Mouse (Mus musculus) CH12.LX (cell line): ENCODE results near the gene Gsta3.

Experiments used
- CTCF ChIP-seq, 2 experiments: IDR thresholded peaks in 1 of 2; conservative IDR thresholded peaks in 1 of 2; 2 replicates each; pipeline ENCODE4 v1.5.1; 2011 to 2012; ENCODE audit warnings: low read depth in 2 of 2, low read length in 2 of 2, improper control_type of control experiment in 1 of 2, inconsistent platforms in 1 of 2, mild to moderate bottlenecking in 1 of 2, moderate library complexity in 1 of 2
- JUND ChIP-seq: conservative IDR thresholded peaks from 2 replicates; pipeline ENCODE4 v1.6.1; 2011; ENCODE audit warnings: low read depth, low read length, improper control_type of control experiment
- POLR2A ChIP-seq: IDR thresholded peaks from 2 replicates; pipeline ENCODE4 v1.6.1; 2011; ENCODE audit warnings: low read depth, mild to moderate bottlenecking, improper control_type of control experiment, low read length
- TBP ChIP-seq: conservative IDR thresholded peaks from 2 replicates; pipeline ENCODE4 v1.6.1; 2011; ENCODE audit warnings: low read depth, low read length, improper control_type of control experiment

- TF ChIP-seq JUND (no peak), CTCF (conservative IDR thresholded peaks at IDR 0.05 in 1 of 2, IDR thresholded peaks at IDR 0.05 in 1 of 2; ENCODE audit: low read depth in 2 of 2, low read length in 2 of 2) (peak; percentile 17 to 64), POLR2A (no peak), TBP (no peak)
These were observed 31.1 kb downstream of the Gsta3 start for GRCm38 (mm10) chr1:21271343-21272055.
